Mouse (Mus musculus) megakaryocyte, embryonic 14.5 days (primary cell): Measurements from ENCODE around the gene Leng9. TPM values are rescaled to one million over a fixed set of nuclear protein-coding genes. Genes with fewer than 3 reads are reported as not detected.

Experiments used
- H3K27me3 ChIP-seq: replicated peaks from 2 replicates; pipeline ENCODE3; 2012; ENCODE audit warnings: inconsistent platforms
- H3K36me3 ChIP-seq: replicated peaks from 2 replicates; pipeline ENCODE3; 2012; ENCODE audit warnings: low read length, inconsistent platforms, mixed read lengths
- H3K4me1 ChIP-seq: 2 replicates; pipeline ENCODE4 v1.6.1; 2012; ENCODE audit warnings: inconsistent platforms
- H3K4me3 ChIP-seq: replicated peaks from 2 replicates; pipeline ENCODE3; 2012; ENCODE audit warnings: moderate library complexity, mild to moderate bottlenecking, inconsistent platforms
- H3K9me3 ChIP-seq: 2 replicates; pipeline ENCODE4 v1.6.1; 2012; ENCODE audit warnings: inconsistent platforms
- FLI1 ChIP-seq: IDR thresholded peaks from 2 replicates; pipeline ENCODE4 v1.6.1; 2012; ENCODE audit warnings: low read length, inconsistent platforms, mixed read lengths
- GATA1 ChIP-seq: IDR thresholded peaks from 3 replicates; pipeline ENCODE4 v1.6.1; 2012; ENCODE audit warnings: mixed read lengths, low read length, inconsistent platforms, borderline replicate concordance
- polyA plus RNA-seq: library from polyadenylated mRNA; stranded (reverse); fragments of >175 nt; gene quantifications from 2 replicates; pipeline ENCODE4 v1.2.3, GENCODE M21; 2012; ENCODE audit warnings: low replicate concordance; ENCODE audit not compliant: insufficient read depth

Gene Leng9
- polyA plus RNA-seq, 1 experiment, result 5.1 TPM

DNA sequence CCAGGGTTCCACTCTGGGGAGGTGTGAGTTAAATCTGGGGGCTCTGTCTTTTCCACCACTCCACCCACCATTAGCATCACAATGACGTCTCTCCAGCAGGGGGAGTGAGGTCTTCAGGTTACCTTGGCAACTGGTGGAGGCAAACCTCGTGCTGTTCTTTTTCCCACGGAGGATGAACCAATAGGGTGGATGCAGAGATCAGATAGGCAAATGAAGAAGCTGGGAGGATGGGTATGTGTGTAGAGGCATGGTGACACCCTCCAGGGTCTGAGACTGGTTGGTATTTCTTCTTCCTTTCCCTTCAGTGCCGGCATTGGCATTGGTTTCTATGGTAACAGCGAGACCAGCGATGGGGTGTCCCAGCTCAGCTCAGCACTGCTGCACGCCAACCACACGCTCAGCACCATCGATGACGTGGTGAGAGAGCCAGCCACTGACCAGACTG is 25.8 kb downstream of the Leng9 start:
- Histone ChIP-seq H3K9me3 (no peaks in the 10 kb centered on the region), H3K4me1 (peaks cover 20% of the 10 kb centered on the region), H3K36me3 (peaks cover 13% of the 10 kb centered on the region), H3K27me3 (peaks cover 62% of the 10 kb centered on the region), H3K4me3 (peak overlapping the region; percentile 72)
- TF ChIP-seq GATA1, result no peak

DNA sequence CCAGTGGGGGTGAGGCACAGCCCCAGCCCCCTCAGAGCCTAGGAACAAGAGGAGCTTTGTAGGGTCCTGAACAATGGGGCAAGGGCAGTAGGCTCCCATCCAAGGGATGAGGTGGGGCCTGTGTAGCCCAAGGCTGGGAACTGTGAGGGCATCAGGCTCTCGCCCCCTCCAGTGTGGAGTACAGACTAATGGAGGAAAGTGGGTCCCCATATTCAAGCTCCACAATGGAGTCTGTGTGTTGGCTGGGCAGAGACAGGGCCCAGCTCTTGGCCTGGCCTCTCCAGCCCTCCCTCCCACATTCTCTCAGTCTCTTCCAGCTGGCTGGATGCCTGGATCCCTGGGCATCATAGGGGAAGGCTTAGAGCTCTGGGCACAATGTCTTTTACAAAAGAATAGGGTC is 26.4 kb downstream of the Leng9 start:
- no peaks in the 10 kb centered on the region for H3K9me3 ChIP-seq
- H3K36me3 ChIP-seq, result peaks cover 13% of the 10 kb centered on the region
- peaks cover 22% of the 10 kb centered on the region for H3K4me1 ChIP-seq
- peaks cover 68% of the 10 kb centered on the region for H3K27me3 ChIP-seq
- H3K4me3 ChIP-seq, result no peak overlapping the region
- no peak for TF ChIP-seq FLI1
- TF ChIP-seq GATA1, result no peak

DNA sequence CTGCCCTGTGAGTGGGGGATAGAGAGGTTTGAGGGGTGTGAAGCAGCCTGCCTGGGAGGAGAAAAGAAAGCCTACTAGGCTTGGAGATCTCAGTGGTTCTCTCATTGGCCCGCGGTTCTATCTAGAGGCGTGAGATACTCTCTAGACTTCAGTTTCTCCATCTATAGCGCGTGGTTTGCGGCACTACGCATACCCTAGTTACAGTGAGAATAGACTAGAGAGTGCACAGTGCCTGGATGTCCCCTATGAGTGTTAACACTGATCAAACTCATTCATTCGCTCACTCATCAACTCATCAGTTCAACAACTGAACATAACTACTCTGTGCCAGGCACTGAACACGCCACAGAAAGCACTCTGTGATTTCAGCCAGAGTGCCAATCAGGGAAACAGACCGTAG is 27.4 kb downstream of the Leng9 start:
- no peak for TF ChIP-seq FLI1
- TF ChIP-seq GATA1, result no peak
- Histone ChIP-seq H3K4me3 (no peak overlapping the region), H3K9me3 (peaks cover 3% of the 10 kb centered on the region; the same call in 1 of the 2 replicates), H3K4me1 (peaks cover 22% of the 10 kb centered on the region), H3K36me3 (peaks cover 7% of the 10 kb centered on the region), H3K27me3 (peaks cover 78% of the 10 kb centered on the region)

GRCm38 (mm10) chr7:4122076-4122768 is 28.0 kb downstream of the Leng9 start:
- TF ChIP-seq FLI1, result no peak
- TF ChIP-seq GATA1, result no peak
- H3K9me3 ChIP-seq, result peaks cover 3% of the 10 kb centered on the region; the same call in 1 of the 2 replicates
- H3K27me3 ChIP-seq, result peaks cover 83% of the 10 kb centered on the region
- H3K4me3 ChIP-seq, result no peak overlapping the region
- peaks cover 22% of the 10 kb centered on the region for H3K4me1 ChIP-seq
- H3K36me3 ChIP-seq, result peaks cover 2% of the 10 kb centered on the region

DNA sequence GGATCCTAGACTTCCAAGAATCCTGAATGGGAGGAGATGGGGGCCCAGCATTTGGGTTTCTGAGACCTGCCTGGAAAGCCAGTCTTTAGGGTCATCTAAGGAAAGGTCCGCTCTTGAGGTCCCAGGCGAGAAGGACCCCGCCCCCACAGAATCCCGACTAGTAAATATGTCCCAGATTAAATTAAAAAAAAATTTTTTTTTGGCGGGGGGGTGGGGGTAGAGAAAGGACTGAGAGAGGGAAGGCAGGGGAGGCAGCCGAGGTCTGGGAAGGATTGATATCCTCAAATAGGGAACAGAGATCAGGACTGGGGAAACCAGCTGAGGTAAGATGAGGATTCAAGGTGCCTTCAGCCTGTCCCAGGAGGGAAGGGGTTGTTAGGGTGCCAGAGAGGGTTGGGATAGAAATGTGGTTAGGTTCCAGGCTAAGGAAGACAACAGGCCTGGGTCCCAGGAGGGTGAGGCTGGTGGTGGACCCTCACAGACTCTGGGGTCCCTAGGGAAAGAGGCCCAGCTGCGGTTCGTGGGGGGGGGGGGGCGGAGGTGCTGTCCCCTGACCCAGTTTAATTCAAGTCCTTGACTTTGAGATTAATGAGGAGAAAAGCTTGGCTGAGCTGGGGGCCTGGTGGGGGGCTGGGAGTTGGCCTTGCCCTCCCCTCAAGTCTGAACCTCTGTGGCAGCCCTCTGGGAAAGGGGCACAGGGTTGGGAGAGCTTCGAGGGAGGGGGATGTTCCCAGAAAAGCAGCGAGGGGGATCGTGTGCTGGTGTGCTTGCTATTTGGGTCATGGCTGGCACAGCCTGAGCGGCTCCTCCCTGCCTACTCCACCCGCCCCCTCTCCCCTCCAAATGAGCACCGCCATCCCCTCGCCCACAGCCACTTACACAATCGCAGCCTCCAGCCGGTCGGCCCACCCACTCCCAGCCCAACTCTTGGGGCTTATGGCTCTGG is 29.9 kb downstream of the Leng9 start:
- no peak overlapping the region for H3K4me3 ChIP-seq
- peaks cover 19% of the 10 kb centered on the region for H3K4me1 ChIP-seq
- TF ChIP-seq FLI1, result no peak
- TF ChIP-seq GATA1, result no peak
- H3K36me3 ChIP-seq, result no peaks in the 10 kb centered on the region
- peaks cover 3% of the 10 kb centered on the region; the same call in 1 of the 2 replicates for H3K9me3 ChIP-seq
- H3K27me3 ChIP-seq, result peaks cover 84% of the 10 kb centered on the region

DNA sequence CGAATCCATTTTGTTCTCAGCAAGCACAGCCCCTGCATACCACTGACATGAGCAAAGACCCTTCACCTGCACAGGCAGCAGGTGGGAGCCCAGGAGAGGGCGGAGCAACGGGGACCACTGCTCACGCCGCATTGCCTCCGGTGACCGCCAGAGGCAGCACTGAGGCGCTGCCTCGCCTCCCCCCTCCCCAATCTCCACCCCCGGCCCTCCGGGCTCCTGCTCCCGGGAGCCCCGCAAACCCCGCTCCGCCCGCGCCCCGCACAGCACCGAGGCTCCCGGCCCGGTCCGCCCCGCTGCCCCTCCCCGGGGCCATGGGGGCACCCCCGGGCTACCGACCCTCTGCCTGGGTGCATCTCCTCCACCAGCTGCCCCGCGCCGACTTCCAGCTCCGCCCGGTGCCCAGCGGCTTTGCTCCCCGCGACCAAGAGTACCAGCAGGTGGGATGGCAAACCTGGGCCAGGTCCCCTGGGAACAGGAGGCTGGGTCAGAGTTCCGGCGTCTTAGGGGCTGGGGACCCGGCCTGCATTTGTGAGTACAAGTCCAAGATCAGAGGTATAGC is 30.8 kb downstream of the Leng9 start, which contains the start of gene Ttyh1:
Gene Ttyh1, plus strand, starts transcription at position 65 of the 559 bp plus-strand sequence.
- H3K27me3 ChIP-seq, result peaks cover 79% of the 10 kb centered on the region
- no peak for TF ChIP-seq GATA1
- TF ChIP-seq FLI1, result no peak
- H3K36me3 ChIP-seq, result no peaks in the 10 kb centered on the region
- H3K4me3 ChIP-seq, result peak within 1 kb of the TSS; percentile 70
- H3K9me3 ChIP-seq, result peaks cover 3% of the 10 kb centered on the region; the same call in 1 of the 2 replicates
- peaks cover 14% of the 10 kb centered on the region for H3K4me1 ChIP-seq

DNA sequence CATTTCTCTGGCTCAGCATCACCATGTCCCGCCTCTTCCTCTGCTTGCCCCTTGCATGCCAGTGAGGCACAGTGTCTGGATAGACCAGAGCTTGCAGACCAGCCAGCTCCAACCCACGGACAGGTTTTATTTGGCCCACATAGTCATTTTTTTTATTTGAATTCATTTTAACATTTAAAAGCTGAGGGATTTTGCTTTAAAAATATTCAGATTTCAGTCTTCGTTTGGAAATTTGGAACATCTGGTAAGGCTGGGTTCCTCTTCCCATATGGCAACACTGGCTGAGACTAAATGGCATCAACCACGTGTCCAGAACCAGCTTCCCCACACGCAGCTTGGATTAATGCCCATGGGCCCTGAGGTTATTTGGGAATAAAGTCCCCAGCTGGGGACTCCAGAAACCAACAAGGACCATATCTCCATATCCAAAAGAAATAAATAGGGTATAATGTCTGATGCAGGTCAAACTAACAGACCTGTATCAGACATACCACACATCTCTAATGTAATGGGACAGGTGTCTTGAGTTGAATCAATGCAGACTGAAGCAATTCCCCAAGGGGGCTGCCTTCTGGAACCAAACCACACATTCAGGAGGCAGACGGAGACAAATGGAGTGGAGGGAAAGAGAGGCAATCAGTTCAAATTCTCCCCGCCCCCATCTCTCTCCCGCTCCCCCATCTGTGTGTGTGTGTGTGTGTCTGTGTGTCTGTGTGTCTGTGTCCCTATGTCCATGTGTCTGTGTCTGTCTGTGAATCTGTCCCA is 32.9 kb downstream of the Leng9 start:
- Histone ChIP-seq H3K36me3 (no peaks in the 10 kb centered on the region), H3K4me3 (no peak overlapping the region), H3K27me3 (peaks cover 63% of the 10 kb centered on the region)

DNA sequence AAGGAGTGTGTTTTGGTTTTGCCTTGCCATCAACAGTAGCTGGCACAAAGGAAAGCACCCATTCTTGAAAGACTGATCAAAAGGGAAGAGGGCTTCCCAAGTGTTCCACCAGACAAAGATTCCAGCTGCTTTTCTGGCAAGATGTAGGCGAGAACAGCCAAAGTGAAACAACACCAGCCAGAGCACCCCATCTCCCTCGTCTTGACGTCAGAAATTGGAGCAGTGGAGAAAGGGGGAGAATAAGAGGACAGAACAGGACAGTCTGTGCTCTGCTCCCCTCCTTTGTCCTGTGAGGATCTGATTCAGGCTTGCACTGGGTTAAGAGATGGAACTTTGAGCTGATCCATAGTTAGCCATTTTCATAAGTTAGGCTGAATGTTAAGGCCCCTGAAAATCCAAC is 38.4 kb downstream of the Leng9 start:
- no peak for TF ChIP-seq FLI1
- peaks cover 36% of the 10 kb centered on the region for H3K27me3 ChIP-seq
- no peak overlapping the region for H3K4me3 ChIP-seq
- H3K36me3 ChIP-seq, result no peaks in the 10 kb centered on the region
- H3K4me1 ChIP-seq, result peaks cover 11% of the 10 kb centered on the region; the same call in 1 of the 2 replicates
- no peaks in the 10 kb centered on the region for H3K9me3 ChIP-seq

More for the DNA sequence above, 32.9 kb downstream of the Leng9 start:
- TF ChIP-seq FLI1 (no peak), GATA1 (no peak)
- H3K4me1 ChIP-seq, result peaks cover 13% of the 10 kb centered on the region
- H3K9me3 ChIP-seq, result peaks cover 3% of the 10 kb centered on the region; the same call in 1 of the 2 replicates

GRCm38 (mm10) chr7:4103411-4103810 is 46.8 kb downstream of the Leng9 start:
- no peak overlapping the region for H3K4me3 ChIP-seq
- H3K36me3 ChIP-seq, result no peaks in the 10 kb centered on the region
- no peaks in the 10 kb centered on the region for H3K9me3 ChIP-seq
- H3K27me3 ChIP-seq, result peaks cover 24% of the 10 kb centered on the region
- TF ChIP-seq FLI1, result no peak
- TF ChIP-seq GATA1, result no peak
- peaks cover 3% of the 10 kb centered on the region; the same call in 1 of the 2 replicates for H3K4me1 ChIP-seq
